Mouse (Mus musculus) limb, embryonic 10.5 days (tissue): ENCODE measurements around the gene Ndfip2. TPM values are rescaled to one million over a fixed set of nuclear protein-coding genes. Genes with fewer than 3 reads are reported as not detected.

Source experiments
- DNase-seq: peaks from one replicate; pipeline ENCODE4 v3.0.0-alpha.2; 2017; ENCODE audit warnings: low spot score
- H3K27ac ChIP-seq: fragments of 300-500 bp; sonication (generic); 2 replicates; pipeline ENCODE4 v1.5.1; 2016; ENCODE audit warnings: mild to moderate bottlenecking
- H3K27me3 ChIP-seq: fragments of 300-500 bp; sonication (generic); 2 replicates; pipeline ENCODE4 v1.6.1; 2016; ENCODE audit warnings: low read depth, mild to moderate bottlenecking; ENCODE audit not compliant: poor library complexity, severe bottlenecking
- H3K36me3 ChIP-seq: fragments of 300-500 bp; sonication (generic); 2 replicates; pipeline ENCODE4 v1.6.1; 2016; ENCODE audit warnings: mild to moderate bottlenecking, moderate library complexity
- H3K4me1 ChIP-seq: fragments of 300-500 bp; sonication (generic); 2 replicates; pipeline ENCODE4 v1.6.1; 2016
- H3K4me3 ChIP-seq: fragments of 300-500 bp; sonication (generic); 2 replicates; pipeline ENCODE4 v1.5.1; 2016; ENCODE audit warnings: mild to moderate bottlenecking, moderate library complexity
- H3K9me3 ChIP-seq: fragments of 300-500 bp; sonication (generic); replicated peaks from 2 replicates; pipeline ENCODE4 v1.6.1; 2016; ENCODE audit warnings: mild to moderate bottlenecking
- WGBS: fragments of 180-500 bp; shearing (Covaris S2); methylation state at CpG from one replicate; pipeline ENCODE4 v1.1.7; 2016; 5-methylcytosine and 5-hydroxymethylcytosine counted together
- polyA plus RNA-seq: library from polyadenylated mRNA; unstranded; fragments of >200 nt; fragmentation: Nextera tagmentation; extraction: Ambion mirVana; gene quantifications from 2 replicates; pipeline ENCODE4 v1.2.1, GENCODE M21; 2016

The Ndfip2 gene
- 37.0 and 45.0 TPM in 2 replicates for polyA plus RNA-seq

GRCm38 (mm10) chr14:105258379-105259034, at the start of gene Ndfip2:
Ndfip2 (plus strand) TSS chr14:105258573.
- H3K27me3 ChIP-seq: no peaks in the 10 kb centered on the region
- H3K27ac ChIP-seq: peak within 1 kb of the TSS; percentile 96
- peaks cover 10% of the 10 kb centered on the region for H3K4me1 ChIP-seq
- no peaks in the 10 kb centered on the region for H3K36me3 ChIP-seq
- no peaks in the 10 kb centered on the region for H3K9me3 ChIP-seq
- H3K4me3 ChIP-seq: peak within 1 kb of the TSS; percentile 82
- WGBS: under 1% methylated on average over 70 of the region's 70 CpGs
- peak; percentile 87 for DNase-seq

- H3K36me3 ChIP-seq: no peaks in the 10 kb centered on the region
- DNase-seq: no peak
- H3K27ac ChIP-seq: no peak overlapping the region
- H3K4me3 ChIP-seq: no peak overlapping the region
- H3K27me3 ChIP-seq: no peaks in the 10 kb centered on the region
- WGBS: 87% methylated on average over 9 of the region's 9 CpGs
- no peaks in the 10 kb centered on the region for H3K9me3 ChIP-seq
- H3K4me1 ChIP-seq: no peaks in the 10 kb centered on the region
Measured at GRCm38 (mm10) chr14:105219525-105220376, 38.6 kb upstream of the Ndfip2 start.

- DNase-seq: no peak
- Histone ChIP-seq H3K9me3 (no peaks in the 10 kb centered on the region), H3K4me3 (no peak overlapping the region), H3K27me3 (no peaks in the 10 kb centered on the region), H3K4me1 (no peaks in the 10 kb centered on the region), H3K27ac (no peak overlapping the region), H3K36me3 (no peaks in the 10 kb centered on the region)
- 86% methylated on average over 4 of the region's 4 CpGs for WGBS
Measured at GRCm38 (mm10) chr14:105222240-105222639, 36.1 kb upstream of the Ndfip2 start.

- 89% methylated on average over 4 of the region's 4 CpGs for WGBS
- Histone ChIP-seq H3K4me3 (no peak overlapping the region), H3K4me1 (no peaks in the 10 kb centered on the region), H3K9me3 (no peaks in the 10 kb centered on the region), H3K27me3 (no peaks in the 10 kb centered on the region), H3K27ac (no peak overlapping the region), H3K36me3 (no peaks in the 10 kb centered on the region)
- no peak for DNase-seq
Measured at GRCm38 (mm10) chr14:105225790-105226189, 32.6 kb upstream of the Ndfip2 start.

GRCm38 (mm10) chr14:105232421-105232820, 26.0 kb upstream of the Ndfip2 start:
- Histone ChIP-seq H3K27ac (no peak overlapping the region), H3K4me3 (no peak overlapping the region), H3K9me3 (no peaks in the 10 kb centered on the region), H3K4me1 (no peaks in the 10 kb centered on the region), H3K36me3 (no peaks in the 10 kb centered on the region), H3K27me3 (no peaks in the 10 kb centered on the region)
- DNase-seq: no peak
- WGBS: 52% methylated on average over 6 of the region's 6 CpGs

GRCm38 (mm10) chr14:105236596-105236995, 21.8 kb upstream of the Ndfip2 start:
- no peaks in the 10 kb centered on the region for H3K36me3 ChIP-seq
- no peaks in the 10 kb centered on the region for H3K4me1 ChIP-seq
- WGBS: 79% methylated on average over 4 of the region's 4 CpGs
- H3K9me3 ChIP-seq: no peaks in the 10 kb centered on the region
- no peaks in the 10 kb centered on the region for H3K27me3 ChIP-seq
- H3K4me3 ChIP-seq: no peak overlapping the region
- H3K27ac ChIP-seq: no peak overlapping the region
- DNase-seq: no peak

- no peaks in the 10 kb centered on the region for H3K9me3 ChIP-seq
- H3K4me3 ChIP-seq: no peak overlapping the region
- no peak for DNase-seq
- no peak overlapping the region for H3K27ac ChIP-seq
- H3K4me1 ChIP-seq: no peaks in the 10 kb centered on the region
- H3K36me3 ChIP-seq: no peaks in the 10 kb centered on the region
- 78% methylated on average over 9 of the region's 9 CpGs for WGBS
- no peaks in the 10 kb centered on the region for H3K27me3 ChIP-seq
Measured at GRCm38 (mm10) chr14:105237736-105238135, 20.6 kb upstream of the Ndfip2 start.

- H3K4me1 ChIP-seq: no peaks in the 10 kb centered on the region
- no peak overlapping the region for H3K4me3 ChIP-seq
- 64% methylated on average over 5 of the region's 5 CpGs for WGBS
- no peaks in the 10 kb centered on the region for H3K36me3 ChIP-seq
- H3K27ac ChIP-seq: no peak overlapping the region
- H3K9me3 ChIP-seq: no peaks in the 10 kb centered on the region
- H3K27me3 ChIP-seq: no peaks in the 10 kb centered on the region
- no peak for DNase-seq
Measured at GRCm38 (mm10) chr14:105238450-105239038, 19.8 kb upstream of the Ndfip2 start.

- Histone ChIP-seq H3K27ac (no peak overlapping the region), H3K4me3 (no peak overlapping the region), H3K4me1 (no peaks in the 10 kb centered on the region), H3K27me3 (no peaks in the 10 kb centered on the region), H3K9me3 (no peaks in the 10 kb centered on the region), H3K36me3 (no peaks in the 10 kb centered on the region)
- DNase-seq: no peak
- WGBS: 86% methylated on average over 10 of the region's 10 CpGs
Measured at GRCm38 (mm10) chr14:105240120-105240519, 18.3 kb upstream of the Ndfip2 start.

GRCm38 (mm10) chr14:105243805-105244443, 14.4 kb upstream of the Ndfip2 start:
- 88% methylated on average over 7 of the region's 7 CpGs for WGBS
- DNase-seq: no peak
- Histone ChIP-seq H3K4me3 (no peak overlapping the region), H3K9me3 (no peaks in the 10 kb centered on the region), H3K4me1 (no peaks in the 10 kb centered on the region), H3K27me3 (no peaks in the 10 kb centered on the region), H3K36me3 (no peaks in the 10 kb centered on the region), H3K27ac (no peak overlapping the region)

GRCm38 (mm10) chr14:105251038-105251437, 7.3 kb upstream of the Ndfip2 start:
- no peaks in the 10 kb centered on the region for H3K36me3 ChIP-seq
- DNase-seq: no peak
- peaks cover 15% of the 10 kb centered on the region for H3K4me1 ChIP-seq
- no peaks in the 10 kb centered on the region for H3K27me3 ChIP-seq
- H3K9me3 ChIP-seq: no peaks in the 10 kb centered on the region
- no peak overlapping the region for H3K4me3 ChIP-seq
- no peak overlapping the region for H3K27ac ChIP-seq

GRCm38 (mm10) chr14:105253304-105253703, 5.1 kb upstream of the Ndfip2 start:
- H3K9me3 ChIP-seq: no peaks in the 10 kb centered on the region

GRCm38 (mm10) chr14:105254401-105254800, 4.0 kb upstream of the Ndfip2 start:
- Histone ChIP-seq H3K4me1 (peaks cover 15% of the 10 kb centered on the region), H3K36me3 (no peaks in the 10 kb centered on the region), H3K4me3 (no peak overlapping the region), H3K27ac (no peak overlapping the region), H3K9me3 (no peaks in the 10 kb centered on the region), H3K27me3 (no peaks in the 10 kb centered on the region)
- DNase-seq: no peak
- WGBS: 92% methylated on average over 5 of the region's 5 CpGs

More at GRCm38 (mm10) chr14:105253304-105253703, 5.1 kb upstream of the Ndfip2 start:
- H3K27me3 ChIP-seq: no peaks in the 10 kb centered on the region
- H3K4me1 ChIP-seq: peaks cover 15% of the 10 kb centered on the region
- 28% methylated on average over 7 of the region's 7 CpGs for WGBS
- DNase-seq: peak; percentile 37
- no peaks in the 10 kb centered on the region for H3K36me3 ChIP-seq
- no peak overlapping the region for H3K27ac ChIP-seq
- H3K4me3 ChIP-seq: no peak overlapping the region
